Mouse (Mus musculus) heart, postnatal 10 days (tissue): ENCODE measurements around the gene Mad2l2. TPM values are rescaled to one million over a fixed set of nuclear protein-coding genes. Genes with fewer than 3 reads are reported as not detected.

Experiments used
- DNase-seq, 2 experiments: peaks; one replicate each; pipeline ENCODE4 v3.0.0; 2021
- intact Hi-C: fragments of 180-260 bp; cut with DNase I; formaldehyde crosslinking; loops from one replicate; pipeline ENCODE4 v1.15.1; 2025
- total RNA-seq, 2 experiments: library from RNA; stranded (reverse); gene quantifications; 2 replicates each; pipeline ENCODE4 v1.2.3; 2021

Gene Mad2l2
- total RNA-seq, 2 experiments from 2014 or later, result 12.5 to 15.1 TPM

- DNase-seq, result peak; percentile 95 to 96
- intact Hi-C loops, result loop anchor here (1.0 kb wide), 1 partner anchor 11 kb away; no protein-coding TSS in a partner anchor
Measured at GRCm38 (mm10) chr4:148140098-148141011, 10.2 kb downstream of the Mad2l2 start.

- intact Hi-C loops, result no loop called here
Measured at GRCm38 (mm10) chr4:148143721-148144120, 13.5 kb downstream of the Mad2l2 start.

GRCm38 (mm10) chr4:148147714-148148113 is 17.5 kb downstream of the Mad2l2 start:
- intact Hi-C loops, result no loop called here

More at GRCm38 (mm10) chr4:148143721-148144120, 13.5 kb downstream of the Mad2l2 start:
- DNase-seq, result no peak

GRCm38 (mm10) chr4:148149540-148149939 is 19.4 kb downstream of the Mad2l2 start:
- no peak for DNase-seq
- intact Hi-C loops, result no loop called here

More at GRCm38 (mm10) chr4:148147714-148148113, 17.5 kb downstream of the Mad2l2 start:
- DNase-seq, result no peak

GRCm38 (mm10) chr4:148150242-148150641 is 20.1 kb downstream of the Mad2l2 start:
- DNase-seq, result no peak
- intact Hi-C loops, result no loop called here

- intact Hi-C loops, result loop anchor here (1.0 kb wide), 1 partner anchor 11 kb away; no protein-coding TSS in a partner anchor
- DNase-seq, result no peak
Measured at GRCm38 (mm10) chr4:148150953-148151266, 20.7 kb downstream of the Mad2l2 start.

- peak; percentile 90 for DNase-seq
Measured at GRCm38 (mm10) chr4:148151267-148152168, 21.3 kb downstream of the Mad2l2 start, which contains the start of gene Fbxo6. Gene Fbxo6 (minus strand): TSS chr4:148152140.

GRCm38 (mm10) chr4:148152547-148152946 is 22.4 kb downstream of the Mad2l2 start:
- intact Hi-C loops, result no loop called here
- DNase-seq, result no peak

More at GRCm38 (mm10) chr4:148151267-148152168, 21.3 kb downstream of the Mad2l2 start, which contains the start of gene Fbxo6:
- intact Hi-C loops, result loop anchor here (1.0 kb wide), 1 partner anchor 11 kb away; no protein-coding TSS in a partner anchor

- intact Hi-C loops, result no loop called here
- no peak for DNase-seq
Measured at GRCm38 (mm10) chr4:148154006-148154405, 23.8 kb downstream of the Mad2l2 start.

GRCm38 (mm10) chr4:148154982-148155381 is 24.8 kb downstream of the Mad2l2 start:
- intact Hi-C loops, result no loop called here
- DNase-seq, result peak in 1 of 2 experiments; percentile 68

GRCm38 (mm10) chr4:148158436-148159348 is 28.5 kb downstream of the Mad2l2 start:
- intact Hi-C loops, result no loop called here
- DNase-seq, result no peak

GRCm38 (mm10) chr4:148159544-148160435 is 29.6 kb downstream of the Mad2l2 start:
- peak; percentile 88 to 89 for DNase-seq
- intact Hi-C loops, result no loop called here

GRCm38 (mm10) chr4:148160436-148161390 is 30.5 kb downstream of the Mad2l2 start, which contains the start of the genes Fbxo44 and Fbxo2:
Gene Fbxo44 (minus strand): TSS chr4:148160482.
Gene Fbxo2 (plus strand): TSS chr4:148160621.
- DNase-seq, result no peak
- intact Hi-C loops, result no loop called here

- DNase-seq, result peak; percentile 72 to 73
- intact Hi-C loops, result loop anchor here (1.0 kb wide), 1 partner anchor 49 kb away; no protein-coding TSS in a partner anchor
Measured at GRCm38 (mm10) chr4:148164002-148164439, 33.8 kb downstream of the Mad2l2 start.

GRCm38 (mm10) chr4:148164461-148164860 is 34.3 kb downstream of the Mad2l2 start:
- peak in 1 of 2 experiments; percentile 23 for DNase-seq
- intact Hi-C loops, result loop anchor here (1.0 kb wide), 1 partner anchor 49 kb away; no protein-coding TSS in a partner anchor

- DNase-seq, result no peak
- intact Hi-C loops, result loop anchor here (5.0 kb wide), 1 partner anchor 442 kb away; no protein-coding TSS in a partner anchor
Measured at GRCm38 (mm10) chr4:148165551-148165950, 35.4 kb downstream of the Mad2l2 start.

- DNase-seq, result peak in 1 of 2 experiments; percentile 14
- intact Hi-C loops, result loop anchor here (5.0 kb wide), 1 partner anchor 441 kb away; no protein-coding TSS in a partner anchor
Measured at GRCm38 (mm10) chr4:148166431-148166830, 36.2 kb downstream of the Mad2l2 start.
